Mouse (Mus musculus) hindlimb bud, embryonic 11.5 days (tissue): ENCODE data around the gene Mbd3l1.

Experiments
- DNase-seq: peaks from one replicate; pipeline ENCODE4 v3.0.0-alpha.2; 2012; ENCODE audit warnings: low read depth, low spot score; ENCODE audit errors: extremely low spot score

Mbd3l1 gene

GRCm38 (mm10) chr9:18478168-18478567 is at the start of gene Mbd3l1, which contains the start of gene Zfp558:
Gene Mbd3l1 (plus strand): TSS chr9:18478359.
Gene Zfp558 (minus strand): TSS chr9:18478268.
- no peak for DNase-seq

DNA sequence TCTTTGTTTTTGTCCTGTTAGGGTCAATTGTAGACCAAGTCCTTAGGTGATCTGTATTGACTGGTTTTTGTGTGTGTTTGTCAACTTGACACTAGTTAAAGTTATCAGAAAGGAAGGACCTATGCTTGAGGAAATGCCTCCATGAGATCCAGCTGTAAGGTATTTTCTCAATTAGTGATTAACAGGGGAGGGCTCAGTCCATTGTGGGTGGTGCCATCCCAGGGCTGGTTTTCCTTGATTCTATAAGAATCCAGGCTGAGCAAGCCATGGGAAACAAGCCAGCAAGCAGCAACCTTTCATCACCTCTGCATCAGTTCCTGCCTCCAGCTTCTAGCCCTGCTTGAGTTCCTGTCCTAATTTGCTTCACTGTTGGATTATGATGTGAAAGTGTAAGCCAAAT is 47.8 kb upstream of the Mbd3l1 start, which contains the start of gene Mbd3l2:
Mbd3l2 (plus strand) TSS at position 301 of the 400 bp plus-strand sequence.
- DNase-seq, result no peak

GRCm38 (mm10) chr9:18431687-18432086 is 46.5 kb upstream of the Mbd3l1 start:
- no peak for DNase-seq

- DNase-seq, result no peak
Observed at GRCm38 (mm10) chr9:18456520-18456919, 21.6 kb upstream of the Mbd3l1 start.

- DNase-seq, result no peak
Observed at GRCm38 (mm10) chr9:18467350-18467749, 10.8 kb upstream of the Mbd3l1 start.

GRCm38 (mm10) chr9:18468005-18468404 is 10.2 kb upstream of the Mbd3l1 start:
- DNase-seq, result no peak

- peak; percentile 39 for DNase-seq
Observed at GRCm38 (mm10) chr9:18473324-18474128, 4.6 kb upstream of the Mbd3l1 start.

DNA sequence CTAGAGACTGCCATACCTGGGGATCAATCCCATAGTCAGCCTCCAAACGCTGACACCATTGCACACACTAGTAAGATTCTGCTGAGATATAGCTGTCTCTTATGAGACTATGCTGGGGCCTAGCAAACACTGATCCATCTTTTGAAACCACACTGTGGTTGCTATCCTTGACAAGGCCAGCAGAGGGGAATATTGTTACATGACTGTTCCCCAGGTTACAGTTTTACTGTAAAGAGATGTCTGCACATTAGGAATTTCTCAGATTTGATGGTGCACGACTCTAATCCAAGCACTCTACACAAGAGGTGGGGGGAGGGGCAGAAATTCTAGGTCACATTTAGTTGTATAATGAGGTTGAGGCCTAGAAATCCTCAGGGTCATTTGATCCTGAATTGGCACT is 29.9 kb downstream of the Mbd3l1 start:
- DNase-seq, result no peak
